Mouse (Mus musculus) layer of hippocampus, adult 9-10 months (tissue): ENCODE results near the gene Kirrel3.
A peak's percentile ranks its signal among the peaks of the same experiment; 100 is the strongest.

Source experiments
- DNase-seq: peaks from one replicate; pipeline ENCODE4 v3.0.0; 2022; ENCODE audit warnings: low spot score

Gene Kirrel3

GRCm38 (mm10) chr9:34947717-34948116, 462.0 kb downstream of the Kirrel3 start:
- DNase-seq = no peak

GRCm38 (mm10) chr9:34953420-34953819, 467.7 kb downstream of the Kirrel3 start:
- no peak for DNase-seq

GRCm38 (mm10) chr9:34954212-34954611, 468.5 kb downstream of the Kirrel3 start:
- DNase-seq = peak; percentile 21

- DNase-seq = no peak
Measured at GRCm38 (mm10) chr9:34956512-34956911, 470.8 kb downstream of the Kirrel3 start.

GRCm38 (mm10) chr9:34957691-34958090, 472.0 kb downstream of the Kirrel3 start:
- DNase-seq = no peak

GRCm38 (mm10) chr9:34958183-34958830, 472.6 kb downstream of the Kirrel3 start:
- peak; percentile 71 for DNase-seq

GRCm38 (mm10) chr9:34960736-34961135, 475.0 kb downstream of the Kirrel3 start:
- DNase-seq = no peak

- DNase-seq = no peak
Measured at GRCm38 (mm10) chr9:34961171-34961570, 475.5 kb downstream of the Kirrel3 start.

- no peak for DNase-seq
Measured at GRCm38 (mm10) chr9:34962251-34962650, 476.6 kb downstream of the Kirrel3 start.

- DNase-seq = no peak
Measured at GRCm38 (mm10) chr9:34963593-34963992, 477.9 kb downstream of the Kirrel3 start.

- DNase-seq = no peak
Measured at GRCm38 (mm10) chr9:34964172-34965040, 478.7 kb downstream of the Kirrel3 start.

GRCm38 (mm10) chr9:34965041-34965415, 479.3 kb downstream of the Kirrel3 start:
- DNase-seq = no peak

GRCm38 (mm10) chr9:34967772-34968171, 482.1 kb downstream of the Kirrel3 start:
- no peak for DNase-seq

- DNase-seq = no peak
Measured at GRCm38 (mm10) chr9:34969881-34970490, 484.3 kb downstream of the Kirrel3 start.

- DNase-seq = no peak
Measured at GRCm38 (mm10) chr9:34974326-34974725, 488.6 kb downstream of the Kirrel3 start.

GRCm38 (mm10) chr9:34975245-34975644, 489.6 kb downstream of the Kirrel3 start:
- DNase-seq = no peak

GRCm38 (mm10) chr9:34976596-34977462, 491.1 kb downstream of the Kirrel3 start:
- no peak for DNase-seq

GRCm38 (mm10) chr9:34977700-34978099, 492.0 kb downstream of the Kirrel3 start:
- DNase-seq = no peak

- DNase-seq = no peak
Measured at GRCm38 (mm10) chr9:34978229-34978628, 492.5 kb downstream of the Kirrel3 start.

GRCm38 (mm10) chr9:34980516-34981265, 495.0 kb downstream of the Kirrel3 start:
- no peak for DNase-seq
